Mouse (Mus musculus) retina, adult 2 months (tissue): ENCODE results near the gene Cdk5rap3.

Source experiments
- DNase-seq: peaks from one replicate; pipeline ENCODE4 v3.0.0-alpha.2; 2012; ENCODE audit warnings: low read depth, low spot score

Cdk5rap3 gene

DNA sequence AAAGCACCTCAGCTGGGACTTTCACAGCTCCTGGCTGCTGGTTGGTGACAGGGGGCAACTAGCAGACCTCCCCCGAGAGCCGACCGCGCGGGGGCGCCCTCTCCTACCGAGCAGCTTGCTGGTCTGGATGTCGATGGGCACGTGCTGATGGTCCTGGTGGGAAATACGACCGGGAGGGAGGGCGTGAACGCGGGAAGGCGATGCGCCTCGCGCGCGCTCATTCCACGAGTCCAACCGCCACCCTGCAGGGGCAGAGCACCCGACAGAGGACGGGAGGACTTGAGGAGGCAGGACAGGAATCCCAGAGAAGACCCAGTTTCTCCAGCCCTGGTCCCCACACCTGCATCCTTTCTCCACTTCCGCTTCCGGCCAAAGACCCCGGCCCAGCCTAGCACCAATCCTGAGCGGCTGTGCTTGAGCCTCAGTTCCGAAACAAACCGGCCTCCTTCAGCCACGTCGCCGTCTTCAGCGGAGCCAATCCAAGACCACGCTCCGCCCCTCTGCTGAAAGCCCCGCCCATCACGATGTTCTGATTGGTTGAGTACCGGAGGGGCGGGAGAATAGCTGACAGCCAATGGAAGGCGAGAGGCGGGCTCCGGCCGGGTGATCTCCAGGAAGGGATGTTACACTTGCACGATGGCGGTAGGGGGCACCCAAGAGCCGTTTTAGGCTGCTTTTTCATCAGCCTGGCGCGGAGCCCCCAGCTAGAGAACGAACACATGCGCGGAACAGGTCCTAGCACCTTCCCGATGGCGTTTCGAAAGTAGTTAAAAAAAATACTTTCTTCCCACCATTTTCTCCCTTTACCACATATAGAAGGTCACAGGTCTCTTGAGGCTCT lies at the start of gene Cdk5rap3:
Gene Cdk5rap3 (minus strand): TSS at position 453 of the 841 bp plus-strand sequence.
- peak; percentile 95 for DNase-seq

- peak; percentile 64 for DNase-seq
These were observed 47.3 kb upstream of the Cdk5rap3 start for GRCm38 (mm10) chr11:96963580-96963979.

DNA sequence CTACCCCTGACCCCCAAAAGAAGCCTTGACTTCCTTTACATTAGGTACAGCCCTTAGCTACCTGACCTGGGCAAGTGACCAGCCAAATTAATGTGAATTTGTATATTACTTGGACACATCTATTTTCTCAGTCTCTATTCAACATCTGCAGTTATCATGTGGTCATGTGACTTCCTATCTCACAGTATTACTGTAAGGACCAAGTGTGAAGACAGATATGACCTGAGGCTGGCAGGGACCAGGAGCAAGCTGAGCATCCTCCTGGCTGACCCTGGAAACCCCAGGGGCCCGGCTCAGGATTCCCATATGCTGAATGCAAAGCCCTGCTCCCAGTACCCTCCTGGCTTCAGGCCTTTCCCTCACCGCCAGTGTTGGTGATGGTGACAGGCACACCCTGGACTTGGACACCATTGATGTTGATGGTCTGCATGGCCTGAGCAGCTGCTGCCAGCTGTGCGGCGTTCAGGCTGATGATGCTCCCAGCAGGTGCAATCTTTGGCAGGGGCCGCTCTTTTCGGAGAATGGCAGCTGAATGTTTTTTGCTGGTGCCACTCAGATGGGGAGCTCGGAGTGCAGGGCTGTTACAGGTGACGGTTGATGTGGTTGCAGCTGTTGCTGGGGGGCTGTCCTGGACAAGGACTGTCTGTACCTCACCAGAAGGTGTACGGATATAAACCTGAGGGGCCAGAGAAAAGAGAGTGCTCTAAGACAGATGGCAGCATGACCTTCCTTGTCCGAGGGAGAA lies 40.9 kb upstream of the Cdk5rap3 start:
- DNase-seq, result no peak

DNA sequence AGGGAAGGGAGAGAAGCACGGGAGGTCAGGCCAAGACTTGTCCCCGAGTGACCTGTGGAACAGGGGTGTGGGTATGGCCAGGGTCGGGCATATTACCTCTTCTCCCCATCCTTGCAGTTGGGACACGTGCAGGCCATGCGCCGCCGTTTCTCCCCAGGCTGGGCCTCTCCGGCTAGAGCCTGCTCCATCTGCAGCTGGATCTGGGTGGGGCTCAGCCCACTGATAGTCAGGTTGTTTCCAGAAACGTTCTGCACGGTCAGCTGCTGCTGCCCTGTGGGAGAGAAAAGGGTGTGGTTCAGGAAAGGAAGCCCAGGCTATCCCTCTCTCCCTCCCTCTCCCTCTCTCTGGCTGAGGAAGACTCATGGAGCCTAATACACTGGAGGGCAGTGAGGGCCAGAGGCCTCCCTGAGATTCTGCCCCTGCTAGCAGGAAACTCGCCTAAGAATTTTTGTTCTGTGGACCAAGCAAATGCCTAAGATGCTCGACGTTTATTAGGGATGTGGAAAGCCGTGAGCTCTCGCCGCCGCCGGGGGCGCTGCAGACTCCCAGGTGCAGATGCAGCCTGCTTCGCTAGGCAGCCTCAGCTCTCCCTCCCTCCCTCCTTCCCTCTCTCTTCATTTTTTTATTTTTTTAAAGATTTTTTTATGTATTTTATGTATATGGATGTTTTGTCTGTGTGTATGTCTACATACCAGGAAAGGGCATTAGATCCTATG lies 39.9 kb upstream of the Cdk5rap3 start:
- no peak for DNase-seq

DNA sequence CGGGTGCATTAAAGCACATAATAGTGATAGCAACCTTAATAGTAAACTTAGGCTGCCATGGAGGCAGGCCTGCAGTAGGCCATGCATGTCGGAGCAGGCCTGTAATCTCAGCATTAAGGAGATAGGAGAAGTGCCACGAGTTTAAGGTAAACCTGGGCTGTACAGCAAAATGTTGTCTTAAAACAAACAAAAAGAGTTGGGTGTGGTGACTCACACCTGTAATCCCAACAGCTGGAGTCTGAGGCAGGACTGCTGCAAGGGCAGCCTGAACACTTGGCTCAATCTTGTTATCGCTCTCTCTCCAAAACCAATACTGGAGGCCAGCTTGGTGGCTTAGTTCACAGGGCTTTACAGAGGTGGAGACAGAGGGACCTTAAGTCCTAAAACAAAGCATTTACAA lies 38.8 kb upstream of the Cdk5rap3 start:
- DNase-seq, result no peak

GRCm38 (mm10) chr11:96952896-96953295 lies 36.6 kb upstream of the Cdk5rap3 start:
- DNase-seq, result no peak

- DNase-seq, result no peak
These were observed 36.1 kb upstream of the Cdk5rap3 start for GRCm38 (mm10) chr11:96952426-96952825.

GRCm38 (mm10) chr11:96950767-96951166 lies 34.5 kb upstream of the Cdk5rap3 start:
- DNase-seq, result no peak

- no peak for DNase-seq
These were observed 31.6 kb upstream of the Cdk5rap3 start for GRCm38 (mm10) chr11:96947849-96948248.

DNA sequence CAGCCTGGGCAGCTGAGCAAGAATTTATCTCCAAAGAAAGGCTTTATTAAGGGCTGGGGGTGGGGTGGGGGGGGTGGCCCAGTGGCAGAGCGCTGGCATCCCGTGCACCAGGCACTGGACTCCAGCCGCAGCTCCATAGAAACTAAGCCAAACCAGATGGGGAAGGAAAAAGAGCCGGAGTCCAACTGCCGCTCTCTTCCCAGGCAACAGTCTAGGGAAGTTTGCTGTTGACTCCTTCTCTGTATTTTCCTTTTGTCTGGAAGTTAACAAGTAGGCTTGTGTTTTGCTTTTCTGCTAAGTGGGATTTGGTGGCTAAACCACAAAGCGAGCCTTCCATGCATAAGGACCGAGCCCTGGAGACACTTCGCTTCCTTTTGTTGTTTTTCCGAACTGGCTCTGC lies 30.2 kb upstream of the Cdk5rap3 start:
- no peak for DNase-seq

DNA sequence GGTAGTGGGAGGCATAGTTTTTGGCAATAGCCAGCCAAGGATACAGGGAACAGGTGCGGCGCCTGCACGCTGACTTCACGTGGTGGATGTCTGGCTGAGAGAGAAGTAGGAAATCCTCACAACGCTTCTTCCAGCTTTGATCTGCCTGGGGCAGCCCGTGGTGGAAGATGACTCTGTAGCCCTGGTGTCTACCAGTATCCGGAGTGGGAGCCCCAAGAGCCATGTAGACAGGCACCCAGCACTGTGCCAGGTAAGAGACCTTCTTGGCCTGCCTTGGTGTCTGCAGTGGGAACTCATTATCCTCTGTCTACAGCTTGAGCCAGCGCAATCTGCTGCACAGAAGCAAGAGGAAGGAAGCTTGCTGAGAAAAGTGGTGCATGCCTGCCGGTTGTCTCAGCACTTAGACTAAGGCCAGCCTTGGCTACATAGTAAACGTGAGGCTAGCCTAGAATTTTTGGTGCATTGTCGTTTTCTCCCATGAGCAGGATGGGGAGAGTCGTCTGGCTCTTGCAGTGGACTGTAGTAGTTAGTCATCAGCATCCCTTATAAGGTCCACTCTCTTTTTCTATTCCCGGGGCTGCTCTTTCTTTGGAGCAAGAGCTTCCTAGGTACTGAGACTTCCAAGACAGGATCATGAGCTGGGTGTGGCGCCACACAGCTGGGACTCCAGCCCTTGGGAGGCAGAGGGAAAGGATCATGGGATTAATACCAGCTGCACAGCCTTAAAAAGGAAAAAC lies 28.7 kb upstream of the Cdk5rap3 start:
- DNase-seq, result no peak

DNA sequence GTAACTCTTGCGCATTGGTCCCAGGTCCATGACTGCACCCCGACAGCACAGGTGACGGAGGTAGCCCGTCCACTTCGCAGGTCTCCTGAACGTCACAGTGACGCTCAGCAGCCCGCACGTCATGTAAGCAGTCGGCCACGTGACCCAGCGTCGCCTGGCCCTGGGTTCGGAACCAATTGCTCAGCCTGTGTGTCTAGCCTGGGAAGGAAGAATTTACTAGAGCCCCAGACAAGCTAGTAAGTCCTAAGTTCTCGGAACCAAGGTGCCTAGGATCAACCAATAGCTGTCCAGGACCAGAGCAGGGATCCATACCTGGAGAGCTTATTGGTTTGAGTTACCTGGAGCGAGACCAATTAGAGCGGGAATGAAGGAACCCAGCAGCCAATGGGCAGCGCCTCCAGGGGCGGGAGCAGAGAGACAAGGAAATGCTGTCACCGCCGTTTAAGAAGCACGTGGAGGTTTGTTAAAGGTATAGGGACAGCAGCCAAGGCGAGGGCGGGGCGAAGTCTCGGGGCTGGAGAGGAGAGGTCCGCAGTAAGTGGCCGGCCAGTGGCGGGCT lies 27.5 kb upstream of the Cdk5rap3 start, which contains the start of gene Pnpo:
Gene Pnpo (minus strand): TSS at position 241 of the 559 bp plus-strand sequence.
- DNase-seq, result peak; percentile 84

- DNase-seq, result no peak
These were observed 25.8 kb upstream of the Cdk5rap3 start for GRCm38 (mm10) chr11:96941989-96942590.

DNA sequence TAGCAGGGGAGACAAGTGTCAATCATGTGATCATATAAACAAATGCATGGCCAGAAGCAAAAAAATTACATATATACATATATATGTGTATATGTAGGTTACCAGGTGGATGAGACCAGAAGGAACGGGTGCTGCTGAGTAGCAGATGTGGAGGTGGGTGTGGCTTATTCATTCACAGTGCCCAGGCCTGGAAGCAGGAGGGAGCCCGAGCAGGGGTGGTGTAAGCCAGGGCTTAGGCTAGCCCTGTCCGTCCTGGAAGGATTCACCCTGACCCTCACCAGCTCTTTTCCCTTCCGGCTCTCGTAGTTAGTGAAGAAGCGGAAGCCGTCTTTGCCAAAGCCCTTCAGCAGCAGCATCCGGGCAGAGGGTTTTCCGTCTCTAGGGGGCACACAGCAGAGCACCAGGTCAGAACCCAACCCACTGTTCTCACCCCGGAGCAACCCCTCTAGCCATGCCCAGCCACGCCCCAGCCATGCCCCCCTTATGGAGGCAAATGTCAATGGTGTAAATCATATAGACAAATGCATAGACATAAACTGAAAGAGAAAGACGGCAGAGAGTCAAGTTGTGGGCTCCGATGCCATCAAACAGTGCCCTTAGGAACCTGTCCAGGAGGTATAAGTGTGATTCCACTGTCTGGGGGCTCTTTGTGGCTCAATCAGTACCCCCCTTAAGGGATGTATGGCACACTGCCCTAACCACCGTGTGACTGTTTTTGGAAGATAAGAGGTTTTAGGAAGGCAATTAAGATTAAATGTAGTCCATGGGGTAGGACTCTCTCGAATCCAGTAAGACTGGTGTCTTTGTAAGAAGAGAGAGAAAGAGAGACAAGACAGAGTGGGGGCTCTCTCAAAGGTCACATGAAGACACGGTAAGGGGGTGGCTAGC lies 24.5 kb upstream of the Cdk5rap3 start:
- no peak for DNase-seq

- no peak for DNase-seq
These were observed 22.1 kb upstream of the Cdk5rap3 start for GRCm38 (mm10) chr11:96938426-96938800.

- DNase-seq, result no peak
These were observed 21.5 kb upstream of the Cdk5rap3 start for GRCm38 (mm10) chr11:96937549-96938425.

GRCm38 (mm10) chr11:96935872-96936650 lies 19.8 kb upstream of the Cdk5rap3 start:
- no peak for DNase-seq

DNA sequence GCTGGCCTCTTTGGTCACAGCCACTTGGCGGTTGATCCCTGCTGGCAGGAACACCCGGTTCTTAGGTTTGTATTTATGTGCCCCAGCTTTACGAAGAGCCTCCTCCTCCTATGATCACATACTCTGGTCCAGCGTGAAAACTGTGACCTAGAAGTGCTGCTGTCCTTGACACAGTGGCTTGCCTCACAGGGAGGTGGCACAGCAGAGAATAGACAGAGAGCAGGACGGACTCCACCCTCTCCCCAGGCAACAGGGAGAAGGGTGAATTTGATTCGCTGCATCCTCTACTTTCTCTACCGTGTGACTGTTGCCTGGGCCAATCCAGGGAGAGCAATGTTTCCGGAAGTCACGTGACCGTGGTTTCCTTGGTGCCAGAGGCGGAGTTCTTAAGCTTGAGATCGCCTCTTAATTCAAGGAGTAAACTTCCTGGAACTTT lies 18.6 kb upstream of the Cdk5rap3 start:
- DNase-seq, result no peak
